Mouse (Mus musculus) embryonic facial prominence, embryonic 13.5 days (tissue): ENCODE measurements at regions not wholly inside any gene's neighbourhood (a gene's known extent, or its start where the extent isn't known, plus 50 kb on each side); places are given as distances from the start of the nearest gene placed in this dataset.
"Not testable (repeated sequence)": the region's sequence is repeated elsewhere in the genome, so short reads cannot be mapped to it uniquely, and the experiment has no call there.

ENCODE experiments used
- ATAC-seq: fragments of 200-750 bp; cut with Nextera tagmentation; 2 replicates; pipeline ENCODE4 v1.8.0; 2017; ENCODE audit warnings: low read depth; ENCODE audit not compliant: insufficient number of reproducible peaks, insufficient read depth, low FRiP score, low TSS enrichment
- H3K27ac ChIP-seq: fragments of 300-500 bp; sonication (generic); 2 replicates; pipeline ENCODE4 v1.5.1; 2015; ENCODE audit warnings: moderate library complexity, mild to moderate bottlenecking, inconsistent platforms
- H3K27me3 ChIP-seq: fragments of 300-500 bp; sonication (generic); 2 replicates; pipeline ENCODE4 v1.6.1; 2015; ENCODE audit warnings: mild to moderate bottlenecking, inconsistent platforms
- H3K36me3 ChIP-seq: fragments of 300-500 bp; sonication (generic); 2 replicates; pipeline ENCODE4 v1.6.1; 2015; ENCODE audit warnings: mild to moderate bottlenecking, inconsistent platforms
- H3K4me1 ChIP-seq: fragments of 300-500 bp; sonication (generic); 2 replicates; pipeline ENCODE4 v1.6.1; 2015; ENCODE audit warnings: inconsistent platforms
- H3K4me2 ChIP-seq: fragments of 300-500 bp; sonication (generic); 2 replicates; pipeline ENCODE4 v1.6.1; 2015; ENCODE audit warnings: moderate library complexity, mild to moderate bottlenecking, inconsistent platforms
- H3K4me3 ChIP-seq: fragments of 300-500 bp; sonication (generic); 2 replicates; pipeline ENCODE4 v1.5.1; 2015; ENCODE audit warnings: mild to moderate bottlenecking, inconsistent platforms
- H3K9ac ChIP-seq: fragments of 300-500 bp; sonication (generic); 2 replicates; pipeline ENCODE4 v1.6.1; 2015; ENCODE audit warnings: mild to moderate bottlenecking, inconsistent platforms
- H3K9me3 ChIP-seq: fragments of 300-500 bp; sonication (generic); 2 replicates; pipeline ENCODE4 v1.6.1; 2016; ENCODE audit warnings: inconsistent platforms
- WGBS: fragments of 180-500 bp; shearing (Covaris S2); methylation state at CpG from one replicate; pipeline ENCODE4 v1.1.7; 2015; ENCODE audit warnings: mixed read lengths; 5-methylcytosine and 5-hydroxymethylcytosine counted together

DNA sequence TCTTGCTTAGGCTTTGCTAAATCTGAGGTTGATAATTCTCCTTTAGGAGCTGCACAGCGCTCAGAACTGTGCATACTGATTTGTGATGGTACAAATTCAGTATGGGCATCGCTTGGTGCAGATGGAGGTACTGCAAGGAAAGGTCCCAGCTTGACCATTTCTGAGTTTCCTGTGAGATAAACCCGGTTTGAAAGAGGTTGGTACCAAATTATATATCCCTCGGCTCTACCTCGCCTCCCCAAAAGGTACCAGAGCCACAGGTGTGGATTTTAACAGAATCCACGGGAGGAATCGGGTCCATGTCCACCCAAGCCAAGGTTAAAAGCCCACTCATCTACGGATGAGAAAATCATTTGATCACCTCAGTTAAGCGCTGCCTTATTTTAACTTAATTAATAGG, 172.5 kb upstream of the Zfp808 start:
- not testable (repeated sequence) for H3K4me1 ChIP-seq, ATAC-seq, H3K36me3 ChIP-seq, H3K4me3 ChIP-seq, H3K27ac ChIP-seq, H3K9me3 ChIP-seq, H3K9ac ChIP-seq, H3K4me2 ChIP-seq, H3K27me3 ChIP-seq
- 84% methylated on average over 9 of the region's 9 CpGs for WGBS

DNA sequence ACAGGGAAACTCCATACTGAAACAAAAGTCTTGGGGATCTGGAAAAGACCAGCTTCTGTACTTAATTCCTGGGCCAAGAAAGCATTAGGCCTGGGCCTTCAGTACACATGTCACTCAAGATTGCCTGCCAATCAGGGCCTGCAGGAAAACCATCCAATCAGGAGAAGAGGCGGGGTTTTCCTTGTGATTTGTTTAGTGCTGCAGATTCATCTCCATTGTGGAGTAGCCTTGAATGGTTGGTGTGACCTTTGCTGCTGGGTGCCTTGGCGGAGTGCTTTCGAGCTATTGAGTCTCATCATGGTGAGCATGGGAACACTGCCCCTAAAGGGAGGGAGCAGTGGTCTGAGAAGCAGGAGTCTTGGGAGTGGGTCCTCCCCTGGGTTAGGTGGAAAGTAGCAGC, 150.8 kb upstream of the Zfp808 start:
- 90% methylated on average over 3 of the region's 3 CpGs for WGBS

DNA sequence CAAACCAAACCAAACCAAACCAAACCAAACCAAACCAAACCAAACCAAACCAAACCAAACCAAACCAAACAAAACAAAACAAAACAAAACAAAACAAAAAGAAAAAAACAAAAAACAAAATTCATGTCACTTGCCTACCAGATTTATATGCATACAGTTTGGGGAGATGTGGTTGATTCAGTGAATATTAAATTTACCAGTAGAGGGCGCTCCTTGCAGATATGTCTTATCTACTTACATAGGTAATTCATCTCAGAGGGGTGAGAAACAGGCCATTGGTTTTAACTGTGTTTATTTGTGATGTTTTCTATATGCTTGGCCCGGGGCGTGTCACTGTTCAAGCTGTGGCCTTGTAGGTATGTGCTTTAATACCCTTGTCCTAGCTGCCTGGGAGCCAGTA, 133.2 kb upstream of the Zfp808 start:
- H3K9ac ChIP-seq, H3K9me3 ChIP-seq, H3K4me2 ChIP-seq, H3K27ac ChIP-seq, H3K4me3 ChIP-seq, H3K4me1 ChIP-seq, H3K36me3 ChIP-seq, H3K27me3 ChIP-seq, ATAC-seq: not testable (repeated sequence)
- 61% methylated on average over 3 of the region's 3 CpGs for WGBS

More for the DNA sequence above, 150.8 kb upstream of the Zfp808 start:
- H3K36me3 ChIP-seq, H3K27me3 ChIP-seq, H3K4me3 ChIP-seq, H3K9ac ChIP-seq, H3K4me1 ChIP-seq, H3K4me2 ChIP-seq, H3K27ac ChIP-seq, H3K9me3 ChIP-seq, ATAC-seq: not testable (repeated sequence)

DNA sequence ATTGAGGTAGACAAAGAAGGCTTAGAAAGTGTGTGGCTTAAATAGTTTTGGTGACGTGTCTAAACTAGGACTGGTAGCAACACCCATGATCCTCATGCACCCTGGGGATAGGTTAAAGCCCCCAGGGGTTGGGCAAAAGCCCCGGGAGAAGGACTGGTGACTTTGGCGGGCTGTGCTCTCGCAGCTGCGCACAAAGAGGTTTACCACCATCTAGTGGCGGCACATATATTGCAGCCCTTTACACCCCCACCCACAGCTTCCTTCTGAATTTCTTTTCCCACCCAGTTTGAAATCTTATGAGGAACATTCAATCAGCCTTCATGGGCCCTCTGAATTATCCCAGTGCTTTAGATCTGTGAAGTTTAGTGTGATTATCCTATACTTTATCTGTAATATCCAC, 130.9 kb upstream of the Zfp808 start:
- H3K27me3 ChIP-seq, ATAC-seq, H3K27ac ChIP-seq, H3K4me3 ChIP-seq, H3K9ac ChIP-seq, H3K9me3 ChIP-seq, H3K4me1 ChIP-seq, H3K36me3 ChIP-seq: not testable (repeated sequence)
- WGBS = 5% methylated on average over 6 of the region's 6 CpGs
- H3K4me2 ChIP-seq = peak overlapping the region; percentile 34

DNA sequence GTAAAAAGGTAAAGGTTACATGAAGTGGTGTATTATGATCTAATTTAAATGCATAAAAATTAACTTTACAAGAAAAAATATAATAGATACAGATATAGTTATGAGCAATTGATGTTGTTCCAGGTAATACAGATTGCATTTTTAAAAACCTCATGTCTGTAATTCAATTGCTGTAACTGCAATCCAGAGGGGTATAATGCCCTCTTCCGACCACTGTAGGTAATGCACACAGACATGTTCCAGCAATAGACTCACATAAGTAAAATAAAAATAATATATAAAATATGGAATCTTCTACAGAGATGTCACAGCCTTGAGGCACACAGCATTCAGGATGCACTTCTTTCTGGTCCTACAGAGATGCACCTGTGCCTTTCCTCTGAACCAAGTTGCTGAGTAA, 122.4 kb upstream of the Zfp808 start:
- not testable (repeated sequence) for H3K4me3 ChIP-seq, H3K9ac ChIP-seq, H3K4me2 ChIP-seq, H3K27me3 ChIP-seq, H3K4me1 ChIP-seq, H3K36me3 ChIP-seq, H3K27ac ChIP-seq, ATAC-seq, H3K9me3 ChIP-seq
- 66% methylated on average over 1 of the region's 1 CpGs for WGBS

DNA sequence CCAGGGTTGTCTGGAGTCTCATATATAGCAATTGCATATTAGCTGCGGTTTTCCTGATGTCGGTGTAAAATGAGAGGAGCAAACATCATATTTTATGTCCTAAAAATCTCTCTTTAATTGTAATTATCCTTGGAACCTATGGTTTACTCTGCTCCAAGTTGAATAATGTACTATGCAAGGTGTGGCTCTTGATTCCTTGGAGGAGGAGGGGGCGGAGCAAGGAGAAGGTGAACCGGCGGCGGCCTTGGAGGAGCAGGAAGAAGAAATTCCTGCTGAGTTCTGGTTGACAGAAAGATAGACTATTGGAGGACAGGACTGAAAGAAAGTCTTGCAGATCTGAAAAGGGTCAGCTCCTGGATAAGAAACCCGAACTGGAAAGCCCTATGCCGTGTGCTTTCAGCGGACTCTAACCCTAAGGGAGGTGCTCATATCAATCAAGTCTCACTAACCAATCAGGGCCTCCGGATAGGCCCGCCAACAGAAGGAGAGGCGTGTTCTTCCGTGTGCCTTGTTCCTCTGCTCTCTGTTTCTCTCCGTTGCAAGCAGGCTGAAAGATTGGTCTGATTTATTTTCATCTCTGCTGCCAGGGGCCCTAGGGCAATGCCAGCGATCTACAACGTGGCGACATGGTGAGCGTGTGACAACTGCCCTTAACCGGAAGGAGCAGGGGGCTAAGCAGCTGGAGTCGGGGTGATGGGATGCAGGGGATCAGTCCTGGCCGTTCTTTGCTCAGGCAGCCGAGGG, 114.1 kb upstream of the Zfp808 start:
- H3K4me1 ChIP-seq, H3K27me3 ChIP-seq, H3K36me3 ChIP-seq, H3K9me3 ChIP-seq, ATAC-seq: not testable (repeated sequence)
- peak overlapping the region; percentile 74 for H3K27ac ChIP-seq
- H3K4me3 ChIP-seq = peak overlapping the region; percentile 67
- H3K4me2 ChIP-seq = peak overlapping the region; percentile 60
- WGBS = 1% methylated on average over 22 of the region's 22 CpGs
- peak overlapping the region; percentile 78 for H3K9ac ChIP-seq

DNA sequence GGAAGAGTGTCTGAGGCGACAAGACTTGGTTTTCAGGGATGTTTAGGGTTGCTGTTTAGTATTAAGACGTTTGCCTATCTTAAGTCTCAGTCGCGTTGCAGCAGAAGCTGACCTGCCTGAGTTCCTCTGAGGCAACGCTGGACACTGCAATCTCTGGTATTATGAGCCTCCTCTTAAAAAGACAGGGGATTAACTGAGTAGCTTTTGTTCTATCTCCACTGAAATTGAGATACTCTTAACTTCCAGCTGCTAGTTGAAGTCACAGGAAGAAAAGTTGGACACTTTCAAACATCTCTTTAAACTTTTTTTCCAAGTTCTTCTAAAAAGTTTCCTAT, 113.6 kb upstream of the Zfp808 start:
- not testable (repeated sequence) for ATAC-seq, H3K9me3 ChIP-seq, H3K36me3 ChIP-seq, H3K27me3 ChIP-seq, H3K4me1 ChIP-seq
- H3K9ac ChIP-seq = peak overlapping the region; percentile 78
- H3K4me3 ChIP-seq = peak overlapping the region; percentile 67
- H3K27ac ChIP-seq = peak overlapping the region; percentile 74
- H3K4me2 ChIP-seq = peak overlapping the region; percentile 60
- WGBS = 0% methylated on average over 5 of the region's 5 CpGs

DNA sequence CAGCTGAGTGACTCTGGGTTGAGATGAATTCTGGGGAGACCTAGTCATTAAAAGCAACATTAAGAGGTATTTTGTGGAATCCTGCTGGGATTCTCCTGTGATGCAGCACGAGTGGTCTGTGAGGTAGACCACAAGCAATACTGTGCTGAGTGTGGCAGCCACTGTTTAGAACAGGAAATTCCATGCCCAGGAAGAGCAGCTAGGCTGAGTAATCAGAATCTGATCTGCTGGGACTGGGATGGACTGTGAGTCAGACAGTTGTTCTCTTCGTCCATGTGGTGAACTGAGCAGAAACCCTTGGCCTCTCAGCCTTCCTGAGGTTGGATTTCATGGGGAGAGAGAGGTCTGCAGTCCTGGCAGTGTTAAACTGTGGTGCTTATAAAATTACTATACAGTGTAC, 92.0 kb upstream of the Zfp808 start:
- not testable (repeated sequence) for H3K4me2 ChIP-seq, H3K4me3 ChIP-seq, ATAC-seq, H3K27me3 ChIP-seq, H3K4me1 ChIP-seq, H3K9ac ChIP-seq, H3K27ac ChIP-seq
- WGBS = 90% methylated on average over 2 of the region's 2 CpGs
- Histone ChIP-seq H3K9me3 (peaks cover 12% of the 10 kb centered on the region), H3K36me3 (peaks cover 18% of the 10 kb centered on the region)

DNA sequence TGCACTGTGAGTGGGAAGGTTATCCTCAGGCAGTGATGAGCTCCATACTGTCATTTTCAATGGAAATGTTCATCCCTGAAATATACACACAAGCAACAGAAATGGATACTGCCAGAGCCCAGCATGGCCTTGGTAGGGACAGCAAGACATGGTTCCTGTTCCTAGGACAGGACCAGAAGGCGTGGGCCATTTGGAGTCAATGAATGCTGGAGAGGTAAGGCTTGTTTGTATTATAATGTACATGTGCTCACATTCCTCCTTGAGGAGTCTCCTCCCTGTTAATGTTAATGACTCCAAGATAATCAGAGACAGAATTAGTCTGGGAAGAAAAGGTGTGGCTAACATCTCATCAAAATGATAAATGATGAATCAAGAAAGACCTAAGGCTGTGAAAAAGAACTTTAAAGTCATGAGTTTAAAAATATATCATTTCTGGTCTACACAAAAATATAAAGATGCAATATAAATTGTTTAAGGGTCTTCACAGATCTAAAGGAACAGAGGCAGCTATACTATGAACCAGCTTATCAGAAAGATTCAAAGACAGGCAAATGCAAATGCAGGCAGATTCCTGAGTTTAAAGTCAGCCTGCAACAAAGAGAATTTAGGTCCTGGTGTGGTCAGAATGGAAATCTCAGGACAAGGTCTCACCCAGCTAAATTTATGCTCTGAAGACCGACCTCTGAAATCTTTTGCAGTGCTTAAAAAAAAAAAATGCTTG, 51.6 kb upstream of the Zfp808 start:
- not testable (repeated sequence) for H3K36me3 ChIP-seq, H3K9me3 ChIP-seq, H3K9ac ChIP-seq, ATAC-seq, H3K27ac ChIP-seq, H3K4me3 ChIP-seq, H3K4me2 ChIP-seq, H3K4me1 ChIP-seq, H3K27me3 ChIP-seq
- 63% methylated on average over 2 of the region's 2 CpGs for WGBS

DNA sequence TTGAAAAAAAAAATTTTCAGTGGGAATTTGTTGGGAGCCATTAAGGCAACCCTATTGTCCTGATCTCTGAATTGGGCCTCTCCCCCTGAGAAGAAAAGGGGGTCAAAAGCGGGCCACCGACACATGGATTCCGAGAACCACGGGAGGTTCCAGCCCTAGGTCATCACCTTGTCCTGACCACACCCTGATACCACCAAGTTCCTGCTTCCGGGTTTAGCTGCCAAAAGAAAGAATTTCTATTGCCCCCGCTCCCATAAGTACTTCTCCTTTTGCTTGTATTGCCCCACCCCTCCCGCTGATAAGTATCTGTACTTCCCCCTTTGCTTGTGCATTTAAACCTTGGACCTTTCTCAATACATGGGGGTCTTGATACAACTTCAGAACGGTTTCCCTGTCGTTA, 50.8 kb upstream of the Zfp808 start:
- not testable (repeated sequence) for H3K36me3 ChIP-seq, H3K27me3 ChIP-seq, H3K4me3 ChIP-seq, H3K9me3 ChIP-seq, H3K4me1 ChIP-seq, ATAC-seq, H3K4me2 ChIP-seq, H3K27ac ChIP-seq, H3K9ac ChIP-seq
- 90% methylated on average over 9 of the region's 9 CpGs for WGBS
